In genomic region chr13:53309148-53309547, GRCm38 (mm10) we compare ENCODE assay signal across 9 mouse cellular contexts. TPM values are rescaled to one million over a fixed set of nuclear protein-coding genes. Genes with fewer than 3 reads are reported as not detected.
DNase-seq lines count a peak whose midpoint lies in the region; ATAC-seq lines count a peak whose summit lies in the region.
"Had no signal": no experiment of that assay in that cellular context is flagged by ENCODE, and none has a peak within 500 bp of the region (broad histone marks: within the 10 kb centered on the region; RNA-seq: fewer than 3 reads in every experiment).

No protein-coding gene starts in this region.

- 17% methylated on average over 9 of the region's 9 CpGs for WGBS in lung, embryonic 15.5 days
- 51% methylated on average over 9 of the region's 9 CpGs for WGBS in hindbrain, embryonic 14.5 days
- 18% methylated on average over 9 of the region's 9 CpGs for WGBS in neural tube, embryonic 15.5 days

- H3K9ac ChIP-seq in lung, embryonic 15.5 days = 0 out of 2 replicates have a peak overlapping the region, but pooled peaks have one; percentile 20
- H3K9ac ChIP-seq in hindbrain, embryonic 14.5 days = no peak overlapping the region
- no peak overlapping the region for H3K9ac ChIP-seq in neural tube, embryonic 15.5 days (replicated peaks)
- H3K9ac ChIP-seq: liver, embryonic 13.5 days had no signal

- H3K9me3 ChIP-seq in lung, embryonic 15.5 days = no peaks in the 10 kb centered on the region
- H3K9me3 ChIP-seq in hindbrain, embryonic 14.5 days (ENCODE audit: control insufficient read depth, low read length) = no peaks in the 10 kb centered on the region
- no peaks in the 10 kb centered on the region for H3K9me3 ChIP-seq in neural tube, embryonic 15.5 days (replicated peaks)
- H3K9me3 ChIP-seq: liver, embryonic 13.5 days had no signal

- peaks cover 19% of the 10 kb centered on the region for H3K4me1 ChIP-seq in lung, embryonic 15.5 days
- H3K4me1 ChIP-seq in hindbrain, embryonic 14.5 days (replicated peaks; ENCODE audit: control insufficient read depth, insufficient read depth, low read length) = peaks cover 16% of the 10 kb centered on the region; the same call in 1 of the 2 replicates
- peaks cover 18% of the 10 kb centered on the region for H3K4me1 ChIP-seq in neural tube, embryonic 15.5 days
- H3K4me1 ChIP-seq: liver, embryonic 13.5 days had no signal

- no peaks in the 10 kb centered on the region for H3K36me3 ChIP-seq in lung, embryonic 15.5 days
- no peaks in the 10 kb centered on the region for H3K36me3 ChIP-seq in hindbrain, embryonic 14.5 days (replicated peaks; ENCODE audit: control insufficient read depth, insufficient read depth)
- no peaks in the 10 kb centered on the region for H3K36me3 ChIP-seq in neural tube, embryonic 15.5 days
- H3K36me3 ChIP-seq: liver, embryonic 13.5 days had no signal

- peak overlapping the region; percentile 22 for H3K4me3 ChIP-seq in lung, embryonic 15.5 days
- no peak overlapping the region for H3K4me3 ChIP-seq in hindbrain, embryonic 14.5 days (replicated peaks; ENCODE audit: low read length)
- H3K4me3 ChIP-seq in neural tube, embryonic 15.5 days (replicated peaks) = peak overlapping the region; percentile 27; the same call in 1 of the 2 replicates
- H3K4me3 ChIP-seq: liver, embryonic 13.5 days had no signal

- H3K4me2 ChIP-seq in lung, embryonic 15.5 days = peak overlapping the region; percentile 60
- peak overlapping the region; percentile 15; the same call in 1 of the 2 replicates for H3K4me2 ChIP-seq in hindbrain, embryonic 14.5 days (replicated peaks)
- H3K4me2 ChIP-seq in neural tube, embryonic 15.5 days = peak overlapping the region; percentile 56

- H3K27me3 ChIP-seq in lung, embryonic 15.5 days = no peaks in the 10 kb centered on the region
- H3K27me3 ChIP-seq in hindbrain, embryonic 14.5 days (ENCODE audit: control insufficient read depth, insufficient read depth, low read length) = no peaks in the 10 kb centered on the region
- H3K27me3 ChIP-seq in neural tube, embryonic 15.5 days (replicated peaks) = no peaks in the 10 kb centered on the region; the same call in 1 of the 2 replicates

- peak overlapping the region; percentile 77; the same call in 1 of the 2 replicates for H3K27ac ChIP-seq in lung, embryonic 15.5 days
- H3K27ac ChIP-seq in hindbrain, embryonic 14.5 days = no peak overlapping the region
- peak overlapping the region; percentile 54 for H3K27ac ChIP-seq in neural tube, embryonic 15.5 days (replicated peaks)
- H3K27ac ChIP-seq: liver, embryonic 13.5 days had no signal

- peak; percentile 13 for DNase-seq in adrenal gland, postnatal 14 days
- no peak for DNase-seq in adrenal gland, postnatal 4 days (ENCODE audit: low spot score in 2 of 2)
- no peak for DNase-seq in lung, postnatal 4 days
- DNase-seq in hindbrain, embryonic 14.5 days (ENCODE audit: low spot score) = peak; percentile 33
- DNase-seq in right cerebral cortex, postnatal 14 days = no peak
- DNase-seq: liver, embryonic 13.5 days had no signal

- peak; percentile 29; the same call in 1 of the 2 replicates for ATAC-seq in lung, embryonic 15.5 days (ENCODE audit: borderline replicate concordance, extremely low read depth, low FRiP score, low TSS enrichment)
- ATAC-seq in hindbrain, embryonic 14.5 days (ENCODE audit: low FRiP score) = no peak
- no peak for ATAC-seq in neural tube, embryonic 15.5 days (ENCODE audit: low FRiP score)
- no peak for ATAC-seq in inflammation-experienced regulatory T-cells, adult 6 months

RNA-seq across cellular contexts. Expression of gene Ror2, which starts 23.2 kb away (rescaled TPM):
- total RNA-seq in adrenal gland, postnatal 14 days (2021) = 6.7 and 8.3 TPM in 2 replicates
- total RNA-seq in adrenal gland, postnatal 4 days (2021) = 10 to 100 TPM; 12.8 to 13.1 TPM
- 17.1 and 17.6 TPM in 2 replicates for polyA plus RNA-seq in lung, embryonic 15.5 days (2015; fragmentation: Nextera tagmentation; extraction: Ambion mirVana)
- polyA plus RNA-seq in hindbrain, embryonic 14.5 days (2014; fragmentation: Nextera tagmentation; extraction: Ambion mirVana) = 1.8 and 3.1 TPM in 2 replicates
- 3.4 and 4.8 TPM in 2 replicates for polyA plus RNA-seq in neural tube, embryonic 15.5 days (2015; fragmentation: Nextera tagmentation; extraction: Ambion mirVana)
- polyA plus RNA-seq in inflammation-experienced regulatory T-cells, adult 6 months (2017; shearing (Covaris generic)) = not detected

Comparison
In these comparisons a context has a peak if more than half of its experiments do, and no peak if none do; other contexts are left out.
1. DNase-seq: peak in adrenal gland, postnatal 14 days (single experiment) and hindbrain, embryonic 14.5 days (single experiment); none in adrenal gland, postnatal 4 days (0 of 2), lung, postnatal 4 days (0 of 2) and right cerebral cortex, postnatal 14 days (single experiment).
2. Peak in every context shown above with its lines, with median percentiles within 50 percentile points of each other: H3K4me2 ChIP-seq.